Mouse (Mus musculus): ENCODE data around the gene Gpr146. TPM values are rescaled to one million over a fixed set of nuclear protein-coding genes. Genes with fewer than 3 reads are reported as not detected.

The Gpr146 gene
- polyA plus RNA-seq, 1 experiment from 2014 or later = 7.8 TPM

GRCm38 (mm10) chr5:139378271-139378556, 717 bp downstream of the Gpr146 start:
- DNase-seq (ENCODE audit: low spot score) = no peak
- Histone ChIP-seq H3K4me2 (ENCODE audit: low read length) (no peak overlapping the region), H3K36me3 (ENCODE audit: insufficient read depth, low read length) (no peaks in the 10 kb centered on the region), H3K9ac (ENCODE audit: low read depth, low read length) (no peak overlapping the region), H3K9me3 (replicated peaks; ENCODE audit: low read length) (no peaks in the 10 kb centered on the region), H3K4me1 (replicated peaks; ENCODE audit: insufficient read depth, low read length) (peaks cover 46% of the 10 kb centered on the region), H3K27me3 (ENCODE audit: insufficient read depth, low read length) (no peaks in the 10 kb centered on the region), H3K4me3 (replicated peaks; ENCODE audit: low read depth, low read length) (no peak overlapping the region), H3K27ac (peak overlapping the region; percentile 95)
- TF ChIP-seq CTCF (IDR thresholded peaks at IDR 0.05; ENCODE audit: low read depth) = no peak
- no peak for ATAC-seq (replicated peaks; ENCODE audit: low FRiP score, low read depth)
- WGBS = 68% methylated on average over 7 of the region's 7 CpGs

- no peaks in the 10 kb centered on the region for H3K27me3 ChIP-seq (ENCODE audit: insufficient read depth, low read length)
- WGBS = 26% methylated on average over 21 of the region's 21 CpGs
- H3K4me3 ChIP-seq (replicated peaks; ENCODE audit: low read depth, low read length) = no peak overlapping the region
- ATAC-seq (replicated peaks; ENCODE audit: low FRiP score, low read depth) (peak; percentile 60; the same call in 1 of the 2 replicates), DNase-seq (ENCODE audit: low spot score) (peak; percentile 78)
- no peak for TF ChIP-seq CTCF (IDR thresholded peaks at IDR 0.05; ENCODE audit: low read depth)
- peak overlapping the region; percentile 95 for H3K27ac ChIP-seq
- H3K9ac ChIP-seq (ENCODE audit: low read depth, low read length) = no peak overlapping the region
- H3K4me2 ChIP-seq (ENCODE audit: low read length) = peak overlapping the region; percentile 78; the same call in 1 of the 2 replicates
- H3K36me3 ChIP-seq (ENCODE audit: insufficient read depth, low read length) = no peaks in the 10 kb centered on the region
- H3K4me1 ChIP-seq (replicated peaks; ENCODE audit: insufficient read depth, low read length) = peaks cover 49% of the 10 kb centered on the region
- no peaks in the 10 kb centered on the region for H3K9me3 ChIP-seq (replicated peaks; ENCODE audit: low read length)
These were observed 1.6 kb downstream of the Gpr146 start for GRCm38 (mm10) chr5:139378986-139379629.

- peak overlapping the region; percentile 67 for H3K9ac ChIP-seq (ENCODE audit: low read depth, low read length)
- H3K36me3 ChIP-seq (ENCODE audit: insufficient read depth, low read length) = no peaks in the 10 kb centered on the region
- TF ChIP-seq CTCF (IDR thresholded peaks at IDR 0.05; ENCODE audit: low read depth) = no peak
- H3K27me3 ChIP-seq (ENCODE audit: insufficient read depth, low read length) = no peaks in the 10 kb centered on the region
- ATAC-seq (replicated peaks; ENCODE audit: low FRiP score, low read depth) (no peak), DNase-seq (ENCODE audit: low spot score) (no peak)
- H3K4me2 ChIP-seq (ENCODE audit: low read length) = peak overlapping the region; percentile 78
- H3K4me1 ChIP-seq (replicated peaks; ENCODE audit: insufficient read depth, low read length) = peaks cover 57% of the 10 kb centered on the region
- H3K27ac ChIP-seq = peak overlapping the region; percentile 95
- 16% methylated on average over 8 of the region's 8 CpGs for WGBS
- H3K4me3 ChIP-seq (replicated peaks; ENCODE audit: low read depth, low read length) = peak overlapping the region; percentile 66
- H3K9me3 ChIP-seq (replicated peaks; ENCODE audit: low read length) = no peaks in the 10 kb centered on the region
These were observed 2.4 kb downstream of the Gpr146 start for GRCm38 (mm10) chr5:139379771-139380384.

GRCm38 (mm10) chr5:139380385-139381248, 3.1 kb downstream of the Gpr146 start:
- peak; percentile 82 for ATAC-seq (replicated peaks; ENCODE audit: low FRiP score, low read depth)
- Histone ChIP-seq H3K9ac (ENCODE audit: low read depth, low read length) (peak overlapping the region; percentile 67), H3K9me3 (replicated peaks; ENCODE audit: low read length) (no peaks in the 10 kb centered on the region), H3K4me1 (replicated peaks; ENCODE audit: insufficient read depth, low read length) (peaks cover 63% of the 10 kb centered on the region), H3K4me2 (ENCODE audit: low read length) (peak overlapping the region; percentile 78), H3K27me3 (ENCODE audit: insufficient read depth, low read length) (no peaks in the 10 kb centered on the region), H3K27ac (peak overlapping the region; percentile 95), H3K4me3 (replicated peaks; ENCODE audit: low read depth, low read length) (peak overlapping the region; percentile 66), H3K36me3 (ENCODE audit: insufficient read depth, low read length) (no peaks in the 10 kb centered on the region)
- no peak for TF ChIP-seq CTCF (IDR thresholded peaks at IDR 0.05; ENCODE audit: low read depth)
- DNase-seq (ENCODE audit: low spot score) = peak; percentile 96
- under 1% methylated on average over 71 of the region's 73 CpGs for WGBS

GRCm38 (mm10) chr5:139381586-139382513, 4.4 kb downstream of the Gpr146 start:
- WGBS = 70% methylated on average over 17 of the region's 18 CpGs
- Histone ChIP-seq H3K27me3 (ENCODE audit: insufficient read depth, low read length) (no peaks in the 10 kb centered on the region), H3K36me3 (ENCODE audit: insufficient read depth, low read length) (no peaks in the 10 kb centered on the region), H3K4me1 (replicated peaks; ENCODE audit: insufficient read depth, low read length) (peaks cover 68% of the 10 kb centered on the region), H3K4me3 (replicated peaks; ENCODE audit: low read depth, low read length) (no peak overlapping the region; the same call in 1 of the 2 replicates), H3K4me2 (ENCODE audit: low read length) (peak overlapping the region; percentile 78), H3K27ac (peak overlapping the region; percentile 72), H3K9ac (ENCODE audit: low read depth, low read length) (no peak overlapping the region), H3K9me3 (replicated peaks; ENCODE audit: low read length) (no peaks in the 10 kb centered on the region)
- DNase-seq (ENCODE audit: low spot score) = no peak
- no peak for TF ChIP-seq CTCF (IDR thresholded peaks at IDR 0.05; ENCODE audit: low read depth)
- ATAC-seq (replicated peaks; ENCODE audit: low FRiP score, low read depth) = no peak

Measured in kidney, postnatal 0 days (tissue).